Mouse (Mus musculus): ENCODE results near the gene Mia2.
"Not testable (repeated sequence)": the region's sequence is repeated elsewhere in the genome, so short reads cannot be mapped to it uniquely, and the experiment has no call there.

Gene Mia2

DNA sequence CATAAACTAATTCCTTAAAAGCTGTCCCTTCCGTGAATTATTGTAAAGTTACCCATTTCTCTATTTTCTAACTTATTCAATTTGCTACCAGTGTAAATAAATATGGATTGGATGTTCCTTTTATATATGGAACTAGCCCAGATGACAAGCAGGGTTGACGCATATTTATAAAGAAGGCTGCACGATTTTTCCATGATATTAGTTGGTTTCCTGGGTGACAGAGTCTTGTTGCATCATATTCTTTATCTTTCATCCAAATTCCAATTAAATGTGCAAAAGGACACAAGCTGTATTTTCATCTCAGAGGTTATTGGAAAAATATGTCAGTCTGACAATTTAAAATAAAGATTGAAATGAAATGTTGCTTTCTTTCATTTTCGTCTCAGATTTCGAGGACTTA is 142.8 kb downstream of the Mia2 start:
- DNase-seq (ENCODE audit: low spot score in 2 of 2) = no peak

- not testable (repeated sequence) for DNase-seq (ENCODE audit: low spot score in 2 of 2)
These were observed 145.4 kb downstream of the Mia2 start for GRCm38 (mm10) chr12:59241031-59241430.

Measured in spleen, postnatal 10 days (tissue).